7 mouse cellular contexts compared by ENCODE assay signal in the genomic region with DNA sequence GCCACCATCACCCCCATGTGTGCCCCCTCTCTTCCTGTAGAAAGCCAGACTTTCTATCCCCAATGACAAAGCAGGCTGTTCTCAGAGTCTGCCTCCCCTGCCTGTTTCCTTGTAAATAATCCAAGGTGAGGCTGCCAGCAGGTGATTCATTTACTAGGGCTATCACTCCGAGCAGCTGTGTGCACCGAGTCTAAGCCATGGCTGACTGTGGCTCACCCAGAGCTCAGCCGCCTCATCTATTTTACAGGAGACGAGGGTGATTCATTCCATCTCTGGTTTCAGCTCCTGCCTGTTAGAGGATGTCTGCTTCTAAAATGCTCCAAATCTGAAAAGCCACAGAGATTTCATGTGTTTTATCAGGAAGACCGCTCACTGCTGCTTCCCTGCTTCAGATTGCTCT.
DNase-seq lines count a peak whose midpoint lies in the region; ATAC-seq and TF ChIP-seq lines count a peak whose summit lies in the region.

No protein-coding gene starts in this region.

- no peak overlapping the region for H3K9ac ChIP-seq in liver, embryonic 16.5 days (ENCODE audit: low read depth, low read length)
- H3K9ac ChIP-seq in liver, postnatal 0 days (replicated peaks) = no peak overlapping the region
- H3K9ac ChIP-seq in embryonic facial prominence, embryonic 14.5 days (ENCODE audit: low read depth, low read length) = no peak overlapping the region; the same call in 1 of the 2 replicates

- TF ChIP-seq CTCF in liver, postnatal 0 days (IDR thresholded peaks at IDR 0.05; ENCODE audit: low read depth) = no peak
- no peak for TF ChIP-seq CTCF in kidney, adult 2 months (conservative IDR thresholded peaks at IDR 0.05; ENCODE audit: insufficient read depth, insufficient read length, low read depth, low read length)

- H3K9me3 ChIP-seq in liver, embryonic 16.5 days (replicated peaks; ENCODE audit: control insufficient read depth, low read length) = no peaks in the 10 kb centered on the region
- no peaks in the 10 kb centered on the region for H3K9me3 ChIP-seq in liver, postnatal 0 days (ENCODE audit: low read length)
- no peaks in the 10 kb centered on the region for H3K9me3 ChIP-seq in embryonic facial prominence, embryonic 14.5 days (ENCODE audit: control insufficient read depth, low read length)

- no peak for TF ChIP-seq EP300 in liver, postnatal 0 days (IDR thresholded peaks at IDR 0.05; ENCODE audit: low read depth)

- H3K36me3 ChIP-seq in liver, embryonic 16.5 days (ENCODE audit: control insufficient read depth, insufficient read depth) = no peaks in the 10 kb centered on the region
- H3K36me3 ChIP-seq in liver, postnatal 0 days (replicated peaks; ENCODE audit: insufficient read depth, low read length) = no peaks in the 10 kb centered on the region
- H3K36me3 ChIP-seq in embryonic facial prominence, embryonic 14.5 days (ENCODE audit: control insufficient read depth, insufficient read depth, low read length) = no peaks in the 10 kb centered on the region
- H3K36me3 ChIP-seq in kidney, adult 2 months (ENCODE audit: control insufficient read depth, insufficient read depth, low read length) = no peaks in the 10 kb centered on the region

- no peak for DNase-seq in liver, postnatal 0 days
- DNase-seq in embryonic facial prominence, embryonic 14.5 days (ENCODE audit: low spot score) = peak; percentile 76
- peak; percentile 77 for DNase-seq in kidney, adult 2 months
- DNase-seq in right cerebral cortex, postnatal 36 days (ENCODE audit: low spot score in 2 of 2) = peak; percentile 10 to 33
- DNase-seq in natural killer cell, adult 2 months (ENCODE audit: low spot score in 2 of 2) = no peak
- DNase-seq in urinary bladder, postnatal 4 days (ENCODE audit: low spot score in 2 of 2) = no peak

- ATAC-seq in liver, embryonic 16.5 days (ENCODE audit: low read depth) = peak; percentile 35; the same call in 1 of the 2 replicates
- no peak for ATAC-seq in liver, postnatal 0 days
- ATAC-seq in embryonic facial prominence, embryonic 14.5 days (ENCODE audit: low read depth) = peak; percentile 73

- H3K27me3 ChIP-seq in liver, embryonic 16.5 days (ENCODE audit: control insufficient read depth, insufficient read depth, low read depth, low read length) = no peaks in the 10 kb centered on the region
- no peaks in the 10 kb centered on the region for H3K27me3 ChIP-seq in liver, postnatal 0 days (ENCODE audit: insufficient read depth, low read length)
- no peaks in the 10 kb centered on the region for H3K27me3 ChIP-seq in embryonic facial prominence, embryonic 14.5 days (replicated peaks; ENCODE audit: control insufficient read depth, insufficient read depth, low read length)
- no peaks in the 10 kb centered on the region for H3K27me3 ChIP-seq in kidney, adult 2 months (replicated peaks; ENCODE audit: control insufficient read depth, insufficient read depth, low read length)

- H3K4me3 ChIP-seq in liver, embryonic 16.5 days (ENCODE audit: low read depth, low read length) = no peak overlapping the region
- H3K4me3 ChIP-seq in liver, postnatal 0 days (ENCODE audit: low read depth, low read length) = no peak overlapping the region
- no peak overlapping the region for H3K4me3 ChIP-seq in embryonic facial prominence, embryonic 14.5 days (ENCODE audit: low read depth, low read length)
- H3K4me3 ChIP-seq in kidney, adult 2 months (ENCODE audit: insufficient read depth, low read depth, low read length) = no peak overlapping the region

- no peak overlapping the region for H3K4me2 ChIP-seq in liver, embryonic 16.5 days (ENCODE audit: low read depth, low read length)
- no peak overlapping the region for H3K4me2 ChIP-seq in liver, postnatal 0 days (ENCODE audit: low read depth, low read length)
- no peak overlapping the region for H3K4me2 ChIP-seq in embryonic facial prominence, embryonic 14.5 days (ENCODE audit: low read depth, low read length)

- H3K4me1 ChIP-seq in liver, embryonic 16.5 days (ENCODE audit: control insufficient read depth, low read depth, low read length) = no peaks in the 10 kb centered on the region; the same call in 1 of the 2 replicates
- H3K4me1 ChIP-seq in liver, postnatal 0 days (ENCODE audit: insufficient read depth) = peaks cover 3% of the 10 kb centered on the region; the same call in 1 of the 2 replicates
- peaks cover 17% of the 10 kb centered on the region for H3K4me1 ChIP-seq in embryonic facial prominence, embryonic 14.5 days (ENCODE audit: control insufficient read depth, insufficient read depth, low read length)
- peaks cover 4% of the 10 kb centered on the region; the same call in 1 of the 2 replicates for H3K4me1 ChIP-seq in kidney, adult 2 months (ENCODE audit: control insufficient read depth, insufficient read depth, low read length)

- 48% methylated on average over 5 of the region's 5 CpGs for WGBS in liver, embryonic 16.5 days (ENCODE audit: insufficient replicate concordance)
- WGBS in liver, postnatal 0 days (ENCODE audit: insufficient replicate concordance) = 51% methylated on average over 5 of the region's 5 CpGs
- 41% methylated on average over 5 of the region's 5 CpGs for WGBS in embryonic facial prominence, embryonic 14.5 days
- 36% methylated on average over 5 of the region's 5 CpGs for WGBS in kidney, adult 2 months

- TF ChIP-seq POLR2A in kidney, adult 2 months (IDR thresholded peaks at IDR 0.05; ENCODE audit: low read depth, low read length) = no peak

- no peak overlapping the region for H3K27ac ChIP-seq in liver, embryonic 16.5 days (ENCODE audit: low read length)
- H3K27ac ChIP-seq in liver, postnatal 0 days (ENCODE audit: low read depth) = no peak overlapping the region
- peak overlapping the region; percentile 71 for H3K27ac ChIP-seq in embryonic facial prominence, embryonic 14.5 days (replicated peaks; ENCODE audit: low read depth, low read length)
- no peak overlapping the region for H3K27ac ChIP-seq in kidney, adult 2 months (ENCODE audit: insufficient read depth, low read depth, low read length)

Comparison
In these comparisons a context has a peak if more than half of its experiments do, and no peak if none do; other contexts are left out.
1. DNase-seq: peak in embryonic facial prominence, embryonic 14.5 days (single experiment), kidney, adult 2 months (single experiment) and right cerebral cortex, postnatal 36 days (2 of 2); none in liver, postnatal 0 days (single experiment), natural killer cell, adult 2 months (0 of 2) and urinary bladder, postnatal 4 days (0 of 2).